Mouse (Mus musculus): ENCODE results near the gene Bola1.
A peak's percentile ranks its signal among the peaks of the same experiment; 100 is the strongest.

GRCm38 (mm10) chr3:96207819-96208218, 11.7 kb downstream of the Bola1 start:
- TF ChIP-seq EP300 (optimal IDR thresholded peaks at IDR 0.05) (no peak), CTCF (IDR thresholded peaks at IDR 0.05; ENCODE audit: low read depth) (peak; percentile 59)

All from stomach, postnatal 0 days (tissue).